Mouse (Mus musculus) right cerebral cortex, adult 18-20 months (tissue): ENCODE measurements at regions not wholly inside any gene's neighbourhood (a gene's known extent, or its start where the extent isn't known, plus 50 kb on each side); places are given as distances from the start of the nearest gene placed in this dataset.

ENCODE experiments used
- DNase-seq: peaks from one replicate; pipeline ENCODE4 v3.0.0; 2022; ENCODE audit warnings: mixed read lengths

DNA sequence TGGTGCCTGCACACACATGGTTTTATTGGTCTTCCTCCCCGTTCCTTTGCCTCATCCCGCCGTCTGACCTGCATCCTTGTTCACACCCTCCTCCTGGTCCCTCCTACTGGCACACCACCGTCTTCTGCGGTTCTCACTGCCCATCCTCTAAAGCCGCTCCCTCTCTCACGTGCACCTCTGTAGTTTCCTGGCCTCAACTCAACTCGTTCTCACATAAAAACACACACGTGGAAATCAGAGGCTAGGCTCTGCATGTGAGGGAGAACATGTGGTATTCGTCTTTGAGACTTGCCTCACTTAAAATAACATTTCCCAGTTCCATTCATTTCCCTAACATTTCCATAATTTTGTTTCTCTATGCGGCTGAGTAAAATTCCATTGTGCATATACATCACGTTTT lies 69.5 kb downstream of the Aldh8a1 start:
- peak; percentile 30 for DNase-seq

DNA sequence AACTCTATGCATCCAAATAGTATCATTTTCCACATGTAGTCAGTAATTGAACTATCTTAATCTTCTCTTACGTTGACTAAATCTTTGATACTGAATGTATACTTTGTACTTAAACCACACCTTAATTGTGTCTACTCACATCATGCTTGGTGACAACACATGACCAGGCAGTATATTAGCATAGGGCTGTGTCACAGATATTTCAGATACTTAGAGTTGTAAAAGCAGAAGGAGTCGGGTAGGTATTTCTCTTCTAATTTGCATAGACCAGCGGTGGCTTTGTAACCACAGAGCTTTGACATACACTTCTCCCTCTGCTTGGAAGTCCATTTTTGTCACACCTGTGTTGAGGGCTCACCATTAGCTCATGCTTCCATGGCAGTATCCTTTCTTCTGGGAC lies 71.0 kb downstream of the Aldh8a1 start:
- no peak for DNase-seq

- DNase-seq: no peak
Observed at GRCm38 (mm10) chr10:21448942-21449341, 71.9 kb downstream of the Aldh8a1 start.

DNA sequence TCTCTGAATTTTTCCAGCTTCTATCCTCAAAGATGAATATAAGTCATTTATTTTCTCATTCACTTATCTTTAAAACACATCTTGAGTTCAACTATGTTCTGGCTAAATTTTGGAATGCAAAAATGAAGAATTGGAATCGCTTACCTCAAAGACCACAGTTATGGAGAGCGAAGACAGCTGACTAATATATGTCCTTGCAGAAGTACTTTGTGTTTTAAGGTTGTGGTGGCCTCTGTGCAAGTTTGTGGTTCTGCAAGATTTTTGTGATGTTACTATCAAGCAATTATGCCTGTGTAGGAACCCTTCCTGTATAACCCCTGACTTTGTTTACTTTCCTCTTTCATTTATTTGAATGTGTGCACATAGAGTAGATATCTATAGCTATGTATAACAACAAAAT lies 75.5 kb downstream of the Aldh8a1 start:
- DNase-seq: no peak

DNA sequence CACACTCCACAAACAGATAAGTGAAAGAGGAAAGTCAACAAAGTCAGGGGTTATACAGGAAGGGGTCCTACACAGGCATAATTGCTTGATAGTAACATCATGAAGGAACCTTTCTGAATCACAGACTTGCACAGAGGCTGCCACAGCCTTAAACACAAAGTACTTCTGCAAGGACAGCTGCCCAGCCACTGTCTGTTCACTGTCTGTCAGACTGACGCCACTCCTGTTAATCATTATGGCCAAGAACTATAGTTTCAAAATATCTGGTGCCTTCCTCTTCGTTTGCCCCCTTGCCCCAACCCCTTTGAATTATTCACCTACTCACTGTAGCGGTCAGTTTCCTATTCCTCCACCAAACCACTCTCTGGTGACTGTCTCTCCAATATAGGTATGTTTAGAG lies 76.4 kb downstream of the Aldh8a1 start:
- DNase-seq: no peak

- peak; percentile 51 for DNase-seq
Observed at GRCm38 (mm10) chr10:21454153-21454552, 77.1 kb downstream of the Aldh8a1 start.

GRCm38 (mm10) chr10:21454757-21455156 lies 77.7 kb downstream of the Aldh8a1 start:
- DNase-seq: no peak

- no peak for DNase-seq
Observed at GRCm38 (mm10) chr10:21455863-21456262, 78.8 kb downstream of the Aldh8a1 start.

GRCm38 (mm10) chr10:21456359-21456758 lies 79.3 kb downstream of the Aldh8a1 start:
- no peak for DNase-seq

DNA sequence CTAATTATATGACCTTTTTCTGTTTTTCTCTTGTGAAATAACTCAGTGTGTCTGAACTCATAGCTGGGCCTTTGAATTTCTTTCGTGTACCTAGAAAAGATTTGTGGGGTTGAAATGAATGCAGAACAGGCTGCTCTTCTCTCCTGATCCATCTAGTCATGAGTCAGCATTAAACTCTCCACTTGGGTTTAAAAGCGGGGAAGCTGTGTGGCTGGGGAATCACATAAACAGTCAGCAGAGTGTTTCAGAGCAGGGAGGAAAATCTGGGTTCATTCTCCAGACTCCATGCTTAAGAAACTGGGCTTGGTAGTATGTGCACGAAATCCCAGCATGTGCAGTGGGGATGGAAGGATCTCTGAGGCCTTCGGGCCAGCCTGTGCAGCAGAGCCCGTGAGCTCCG lies 79.9 kb downstream of the Aldh8a1 start:
- DNase-seq: no peak

GRCm38 (mm10) chr10:21458608-21459007 lies 81.5 kb downstream of the Aldh8a1 start:
- DNase-seq: no peak

GRCm38 (mm10) chr10:21460062-21460461 lies 83.0 kb downstream of the Aldh8a1 start:
- DNase-seq: no peak

GRCm38 (mm10) chr10:21462915-21463314 lies 85.8 kb downstream of the Aldh8a1 start:
- no peak for DNase-seq

DNA sequence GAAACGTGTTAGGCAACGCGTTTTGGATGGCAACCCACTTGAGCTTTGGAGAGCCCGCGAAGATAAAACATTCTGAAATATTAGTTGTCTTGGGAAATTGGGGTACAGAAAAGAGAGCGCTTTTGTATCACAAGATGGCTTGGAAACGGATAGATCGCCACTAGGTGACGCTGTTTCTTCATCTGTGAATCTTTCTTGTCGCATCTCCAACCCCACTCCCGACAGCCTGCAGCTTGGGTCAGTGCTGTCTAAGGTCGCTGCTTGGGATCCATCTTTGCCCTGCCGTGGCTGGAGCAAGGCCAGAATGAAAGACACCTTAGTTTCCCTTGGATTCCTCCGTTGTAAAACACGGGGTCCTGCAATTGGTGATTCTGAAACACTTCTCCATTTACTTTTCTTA lies 88.3 kb downstream of the Aldh8a1 start:
- DNase-seq: peak; percentile 90

GRCm38 (mm10) chr10:21465806-21466377 lies 88.8 kb downstream of the Aldh8a1 start:
- DNase-seq: no peak

DNA sequence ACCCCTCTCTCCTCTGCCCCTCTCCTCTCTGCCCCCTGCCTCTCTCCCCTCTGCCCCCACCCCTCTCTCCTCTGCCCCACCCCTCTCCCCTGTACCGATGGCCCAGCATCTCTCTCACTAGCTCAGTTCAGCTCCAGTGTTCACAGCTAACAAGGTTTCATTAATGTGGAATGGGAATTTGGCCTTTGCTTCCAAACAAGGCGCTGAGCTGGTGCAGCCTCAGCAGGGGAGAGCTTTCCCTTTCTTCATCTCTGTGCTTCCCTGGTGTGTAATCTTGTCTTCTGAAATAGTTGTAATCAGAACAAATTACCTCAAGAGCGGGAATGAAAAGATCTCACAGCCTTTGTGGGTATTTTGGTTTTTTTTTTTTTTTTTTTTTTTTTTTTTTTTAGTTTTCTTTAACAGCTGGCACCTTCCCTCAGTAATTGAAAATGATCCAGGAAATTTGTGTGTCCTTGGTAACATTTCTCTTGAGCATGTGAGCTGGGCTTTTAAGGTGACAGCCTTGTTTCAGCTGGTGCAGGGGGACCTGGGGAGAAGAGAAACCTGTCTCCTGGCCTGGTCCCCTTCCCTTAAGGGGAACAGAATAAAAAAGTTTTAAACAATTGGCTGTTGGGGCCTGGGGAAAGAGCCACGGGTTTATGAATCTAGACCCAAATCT lies 90.5 kb downstream of the Aldh8a1 start:
- no peak for DNase-seq

- no peak for DNase-seq
Observed at GRCm38 (mm10) chr10:21468421-21468820, 91.3 kb downstream of the Aldh8a1 start.

DNA sequence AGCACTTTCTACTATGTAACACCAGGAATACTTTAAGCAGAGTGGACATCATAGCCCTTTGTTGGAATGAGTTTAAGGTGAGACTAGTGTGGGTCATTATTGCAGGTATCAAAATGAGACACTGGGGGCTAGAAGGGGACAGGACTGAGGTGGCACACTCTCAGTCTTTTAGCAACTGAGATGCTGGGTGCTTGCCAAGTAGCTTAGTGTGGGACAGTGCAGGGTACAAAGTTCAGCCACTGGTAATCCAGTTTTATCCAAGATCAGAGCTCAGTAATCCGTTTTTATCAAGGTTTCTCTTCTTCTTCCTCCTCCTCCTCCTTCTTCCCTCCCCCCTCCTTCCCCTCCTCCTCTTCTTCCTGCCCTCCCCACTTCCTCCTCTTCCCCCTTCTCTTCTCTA lies 92.9 kb downstream of the Aldh8a1 start:
- no peak for DNase-seq

DNA sequence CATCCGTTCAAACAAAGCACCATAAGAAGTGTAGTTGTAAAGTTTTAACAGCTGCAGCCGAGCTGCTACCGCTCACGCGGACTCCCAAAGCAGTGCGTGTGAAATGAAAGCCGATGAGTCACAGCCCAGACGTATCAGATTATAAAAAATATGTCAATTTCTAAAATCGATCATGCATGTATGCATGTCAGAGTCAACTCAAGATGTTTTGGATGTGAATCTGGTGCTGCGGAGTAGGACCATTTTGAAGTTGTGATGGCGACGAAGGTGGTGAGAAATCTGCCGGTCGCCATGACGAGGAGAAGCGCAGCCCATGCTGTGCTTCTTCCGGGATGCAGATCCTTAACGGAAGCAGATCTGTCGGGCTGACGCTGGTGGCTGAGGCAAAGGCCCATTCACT lies 93.5 kb downstream of the Aldh8a1 start:
- peak; percentile 62 for DNase-seq

- no peak for DNase-seq
Observed at GRCm38 (mm10) chr10:21474242-21474641, 97.2 kb downstream of the Aldh8a1 start.

DNA sequence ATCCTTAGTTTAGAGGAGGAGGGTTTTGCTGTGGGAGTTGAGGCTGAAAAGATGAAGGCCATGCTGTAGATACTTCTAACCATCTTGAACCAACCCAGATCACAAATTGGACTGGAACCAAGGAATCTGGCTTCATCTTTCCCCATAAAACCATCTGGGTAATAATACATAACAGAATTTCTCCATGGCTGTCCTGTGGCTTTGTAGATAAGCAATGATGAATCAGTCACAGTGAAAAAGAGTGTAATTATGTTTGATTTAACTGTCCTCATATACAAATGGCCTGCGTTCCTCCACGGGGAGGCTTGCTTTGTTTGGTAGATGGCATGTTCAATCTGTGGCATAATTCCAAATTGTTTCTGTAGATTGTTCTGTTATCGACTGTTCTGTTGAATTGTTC lies 100.9 kb downstream of the Aldh8a1 start:
- no peak for DNase-seq

- no peak for DNase-seq
Observed at GRCm38 (mm10) chr10:21479403-21479802, 102.3 kb downstream of the Aldh8a1 start.

DNA sequence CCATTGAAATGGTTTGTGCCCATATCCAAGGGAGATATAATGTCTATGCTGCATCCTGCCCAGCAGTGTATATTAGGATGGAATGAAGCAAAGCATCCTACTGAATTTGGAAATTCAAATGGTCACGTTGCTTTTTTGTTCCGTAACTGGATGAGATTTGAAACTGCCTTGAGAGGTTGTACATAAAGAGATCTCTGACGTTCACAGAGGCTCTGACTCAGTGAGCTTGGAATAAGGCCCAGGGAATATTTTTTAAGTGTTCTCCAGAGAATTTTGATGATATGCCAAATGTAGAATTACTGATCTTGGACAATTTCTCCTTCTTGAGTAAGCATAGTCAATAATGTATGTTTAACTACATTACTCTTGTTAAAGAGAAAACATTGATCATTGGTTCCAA lies 104.2 kb downstream of the Aldh8a1 start:
- no peak for DNase-seq

GRCm38 (mm10) chr10:21482055-21482454 lies 105.0 kb downstream of the Aldh8a1 start:
- DNase-seq: no peak

- DNase-seq: no peak
Observed at GRCm38 (mm10) chr10:21482659-21483058, 105.6 kb downstream of the Aldh8a1 start.
